Mouse (Mus musculus): ENCODE data around the gene Fam47c. TPM values are rescaled to one million over a fixed set of nuclear protein-coding genes. Genes with fewer than 3 reads are reported as not detected.

The Fam47c gene
- not detected in 2 replicates for total RNA-seq (2014; rRNA removed)
- polyA plus RNA-seq (2012; rRNA removed): not detected in 2 replicates

- TF ChIP-seq POLR2A (IDR thresholded peaks at IDR 0.05; ENCODE audit: extremely low read depth, insufficient read depth, low read length) (no peak), CTCF (IDR thresholded peaks at IDR 0.05; ENCODE audit: low read depth, low read length) (no peak)
- WGBS: 88% methylated on average over 3 of the region's 3 CpGs
- no peak for DNase-seq (ENCODE audit: extremely low read depth, low read depth, low spot score)
- no peaks in the 10 kb centered on the region for H3K79me2 ChIP-seq (ENCODE audit: control insufficient read depth, insufficient read depth, low read length)
- H3K27ac ChIP-seq (replicated peaks; ENCODE audit: insufficient read depth, low read depth, low read length): no peak within 1 kb of the TSS
- no peak within 1 kb of the TSS for H3K9ac ChIP-seq (ENCODE audit: low read depth, low read length)
- H3K4me3 ChIP-seq (ENCODE audit: insufficient read depth, low read depth, low read length): no peak within 1 kb of the TSS
- H3K27me3 ChIP-seq (ENCODE audit: control insufficient read depth, insufficient read depth, low read length): no peaks in the 10 kb centered on the region
- H3K4me1 ChIP-seq (ENCODE audit: control insufficient read depth, insufficient read depth, low read length): no peaks in the 10 kb centered on the region
- H3K36me3 ChIP-seq (ENCODE audit: control insufficient read depth, insufficient read depth, low read length): no peaks in the 10 kb centered on the region
These were observed at the start of gene Fam47c for GRCm38 (mm10) chrX:78737463-78737862. Fam47c (plus strand) TSS chrX:78737763.

GRCm38 (mm10) chrX:78769408-78769807 is 31.8 kb downstream of the Fam47c start:
- Histone ChIP-seq H3K36me3 (ENCODE audit: control insufficient read depth, insufficient read depth, low read length) (no peaks in the 10 kb centered on the region), H3K9ac (ENCODE audit: low read depth, low read length) (no peak overlapping the region), H3K4me1 (ENCODE audit: control insufficient read depth, insufficient read depth, low read length) (no peaks in the 10 kb centered on the region), H3K79me2 (ENCODE audit: control insufficient read depth, insufficient read depth, low read length) (no peaks in the 10 kb centered on the region), H3K27ac (replicated peaks; ENCODE audit: insufficient read depth, low read depth, low read length) (no peak overlapping the region), H3K27me3 (ENCODE audit: control insufficient read depth, insufficient read depth, low read length) (no peaks in the 10 kb centered on the region), H3K4me3 (ENCODE audit: insufficient read depth, low read depth, low read length) (no peak overlapping the region)
- DNase-seq (ENCODE audit: extremely low read depth, low read depth, low spot score): no peak
- 53% methylated on average over 2 of the region's 2 CpGs for WGBS
- TF ChIP-seq CTCF (IDR thresholded peaks at IDR 0.05; ENCODE audit: low read depth, low read length) (no peak), POLR2A (IDR thresholded peaks at IDR 0.05; ENCODE audit: extremely low read depth, insufficient read depth, low read length) (no peak)

- no peaks in the 10 kb centered on the region for H3K79me2 ChIP-seq (ENCODE audit: control insufficient read depth, insufficient read depth, low read length)
- H3K4me1 ChIP-seq (ENCODE audit: control insufficient read depth, insufficient read depth, low read length): no peaks in the 10 kb centered on the region
- no peak overlapping the region for H3K27ac ChIP-seq (replicated peaks; ENCODE audit: insufficient read depth, low read depth, low read length)
- H3K9ac ChIP-seq (ENCODE audit: low read depth, low read length): no peak overlapping the region
- DNase-seq (ENCODE audit: extremely low read depth, low read depth, low spot score): no peak
- TF ChIP-seq POLR2A (IDR thresholded peaks at IDR 0.05; ENCODE audit: extremely low read depth, insufficient read depth, low read length) (no peak), CTCF (IDR thresholded peaks at IDR 0.05; ENCODE audit: low read depth, low read length) (no peak)
- 66% methylated on average over 2 of the region's 2 CpGs for WGBS
- no peak overlapping the region for H3K4me3 ChIP-seq (ENCODE audit: insufficient read depth, low read depth, low read length)
- H3K36me3 ChIP-seq (ENCODE audit: control insufficient read depth, insufficient read depth, low read length): no peaks in the 10 kb centered on the region
- H3K27me3 ChIP-seq (ENCODE audit: control insufficient read depth, insufficient read depth, low read length): no peaks in the 10 kb centered on the region
These were observed 39.5 kb downstream of the Fam47c start for GRCm38 (mm10) chrX:78777078-78777477.

Other genes starting within 250 kb of the Fam47c start
- gene Prrg1, start 153.9 kb upstream of the Fam47c start, total RNA-seq (2014; rRNA removed): 1.7 and 2.5 TPM in 2 replicates
- 0.11 and 0.35 TPM in 2 replicates for gene Prrg1, start 153.9 kb upstream of the Fam47c start, polyA plus RNA-seq (2012; rRNA removed)